Mouse (Mus musculus) kidney, embryonic 16.5 days (tissue): ENCODE measurements around the gene Samd13. TPM values are rescaled to one million over a fixed set of nuclear protein-coding genes. Genes with fewer than 3 reads are reported as not detected.

ENCODE experiments used
- ATAC-seq: fragments of 200-750 bp; cut with Nextera tagmentation; 2 replicates; pipeline ENCODE4 v1.8.0; 2017; ENCODE audit warnings: moderate TSS enrichment; ENCODE audit not compliant: low FRiP score, low TSS enrichment
- H3K27ac ChIP-seq: fragments of 300-500 bp; sonication (generic); 2 replicates; pipeline ENCODE4 v1.5.1; 2014; ENCODE audit warnings: low read length
- H3K27me3 ChIP-seq: fragments of 300-500 bp; sonication (generic); 2 replicates; pipeline ENCODE4 v1.6.1; 2014; ENCODE audit warnings: low read length, control low read depth, mixed read lengths; ENCODE audit not compliant: insufficient read depth
- H3K36me3 ChIP-seq: fragments of 300-500 bp; sonication (generic); 2 replicates; pipeline ENCODE4 v1.6.1; 2014; ENCODE audit warnings: low read length, control low read depth, mixed read lengths; ENCODE audit not compliant: insufficient read depth
- H3K4me1 ChIP-seq: fragments of 300-500 bp; sonication (generic); 2 replicates; pipeline ENCODE4 v1.6.1; 2014; ENCODE audit warnings: low read length, control low read depth, mixed read lengths; ENCODE audit not compliant: insufficient read depth
- H3K4me2 ChIP-seq: fragments of 300-500 bp; sonication (generic); replicated peaks from 2 replicates; pipeline ENCODE4 v1.6.1; 2014; ENCODE audit warnings: low read depth, low read length
- H3K4me3 ChIP-seq: fragments of 300-500 bp; sonication (generic); 2 replicates; pipeline ENCODE4 v1.5.1; 2014; ENCODE audit warnings: mild to moderate bottlenecking, low read length
- H3K9ac ChIP-seq: fragments of 300-500 bp; sonication (generic); replicated peaks from 2 replicates; pipeline ENCODE4 v1.6.1; 2014; ENCODE audit warnings: low read length
- H3K9me3 ChIP-seq: fragments of 300-500 bp; sonication (generic); 2 replicates; pipeline ENCODE4 v1.6.1; 2016; ENCODE audit warnings: low read length, control low read depth
- WGBS: fragments of 180-500 bp; shearing (Covaris S2); extraction: QIAGEN DNeasy Blood & Tissue Kit; methylation state at CpG from one replicate; pipeline ENCODE4 v1.1.7; 2014; 5-methylcytosine and 5-hydroxymethylcytosine counted together
- polyA plus RNA-seq: library from polyadenylated mRNA; unstranded; fragments of >200 nt; fragmentation: Nextera tagmentation; extraction: Ambion mirVana; gene quantifications from 2 replicates; pipeline ENCODE4 v1.2.1, GENCODE M21; 2015

Gene Samd13
- polyA plus RNA-seq, 1 experiment from 2014 or later: 1.1 TPM

DNA sequence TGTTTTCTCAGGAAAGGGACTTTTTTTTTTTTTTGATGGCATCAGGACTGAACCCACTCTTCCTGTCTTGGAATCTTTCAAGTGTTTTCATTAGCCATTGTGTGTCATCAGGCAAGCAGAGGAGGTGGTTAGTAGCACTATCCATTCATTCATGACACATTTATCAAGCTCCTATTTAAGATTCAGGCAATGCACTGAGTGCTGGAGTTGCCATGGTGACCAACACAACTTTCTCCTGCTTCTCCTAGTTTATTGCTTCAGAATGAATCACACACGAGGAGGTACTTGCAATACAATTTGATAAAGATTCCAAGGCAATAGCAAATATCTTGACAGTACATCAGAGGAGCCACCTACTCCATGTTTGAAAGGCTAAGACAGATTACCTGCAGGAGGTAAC, 78.0 kb downstream of the Samd13 start:
- H3K36me3 ChIP-seq: no peaks in the 10 kb centered on the region
- H3K9me3 ChIP-seq: no peaks in the 10 kb centered on the region
- no peak overlapping the region for H3K4me2 ChIP-seq
- WGBS: 18% methylated on average over 1 of the region's 1 CpGs
- no peak overlapping the region for H3K9ac ChIP-seq
- no peak overlapping the region for H3K27ac ChIP-seq
- H3K27me3 ChIP-seq: no peaks in the 10 kb centered on the region
- H3K4me3 ChIP-seq: no peak overlapping the region
- no peaks in the 10 kb centered on the region for H3K4me1 ChIP-seq
- ATAC-seq: no peak

DNA sequence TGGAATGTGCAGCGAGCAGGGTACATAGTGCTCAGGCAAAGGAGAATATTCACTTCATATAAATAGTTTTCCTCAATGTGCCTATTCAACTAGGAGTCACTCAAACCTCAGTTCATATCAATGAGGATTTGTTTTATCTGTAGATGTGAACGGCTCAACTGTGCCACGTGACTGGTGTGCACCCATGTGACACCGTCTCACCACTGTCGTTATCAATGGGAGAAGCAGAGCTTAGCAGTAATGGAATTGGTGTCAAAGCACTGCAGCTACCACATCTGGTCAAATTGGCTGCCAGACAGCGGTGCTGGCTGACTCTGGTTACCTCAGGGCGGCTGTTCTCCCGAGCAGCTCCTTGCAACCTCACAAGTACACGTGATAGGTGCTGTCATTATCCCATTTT, 80.7 kb downstream of the Samd13 start:
- H3K4me1 ChIP-seq: no peaks in the 10 kb centered on the region
- H3K4me2 ChIP-seq: no peak overlapping the region
- 85% methylated on average over 9 of the region's 9 CpGs for WGBS
- no peak overlapping the region for H3K9ac ChIP-seq
- H3K36me3 ChIP-seq: no peaks in the 10 kb centered on the region
- no peaks in the 10 kb centered on the region for H3K9me3 ChIP-seq
- H3K27ac ChIP-seq: no peak overlapping the region
- H3K27me3 ChIP-seq: no peaks in the 10 kb centered on the region
- ATAC-seq: no peak
- H3K4me3 ChIP-seq: no peak overlapping the region

DNA sequence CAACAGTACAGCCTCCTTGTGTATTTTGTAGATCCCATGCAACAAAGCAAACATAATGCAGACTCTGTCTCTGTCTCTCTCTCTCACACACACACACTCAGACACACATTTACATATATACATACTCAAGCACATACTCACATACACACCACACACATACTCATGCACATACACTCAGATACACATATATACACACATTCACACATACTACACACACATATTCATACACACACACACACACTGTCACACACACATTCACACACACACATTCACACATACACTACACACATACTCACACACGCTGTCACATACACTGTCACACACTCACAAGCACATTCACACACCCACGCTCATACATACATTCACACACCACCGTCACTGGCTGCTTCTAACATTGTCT, 82.9 kb downstream of the Samd13 start:
- H3K4me3 ChIP-seq: no peak overlapping the region
- no peaks in the 10 kb centered on the region for H3K27me3 ChIP-seq
- no peaks in the 10 kb centered on the region for H3K9me3 ChIP-seq
- ATAC-seq: no peak
- H3K36me3 ChIP-seq: no peaks in the 10 kb centered on the region
- H3K9ac ChIP-seq: no peak overlapping the region
- no peaks in the 10 kb centered on the region for H3K4me1 ChIP-seq
- WGBS: 89% methylated on average over 3 of the region's 3 CpGs
- H3K4me2 ChIP-seq: no peak overlapping the region
- no peak overlapping the region for H3K27ac ChIP-seq

DNA sequence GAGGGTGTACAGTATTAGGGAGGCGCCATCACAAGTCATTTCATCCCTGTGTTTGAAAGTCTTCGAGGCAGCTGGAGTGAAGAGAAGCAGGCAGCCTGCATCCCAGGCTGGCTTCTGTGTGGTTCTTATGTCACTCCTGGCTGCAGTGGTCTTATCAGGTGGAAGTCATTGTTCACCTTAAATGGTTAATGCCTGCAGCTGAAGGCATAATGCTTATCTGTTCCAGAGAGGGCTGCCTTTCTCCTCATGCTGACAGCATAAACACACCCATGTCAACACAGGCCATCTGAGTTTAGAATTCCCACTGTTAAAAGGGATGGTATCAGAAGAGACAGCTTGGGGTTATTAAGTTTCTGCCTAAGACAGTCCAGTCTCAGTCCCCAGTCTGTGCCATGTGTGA, 84.2 kb downstream of the Samd13 start:
- 84% methylated on average over 2 of the region's 2 CpGs for WGBS
- Histone ChIP-seq H3K4me3 (no peak overlapping the region), H3K9ac (no peak overlapping the region), H3K9me3 (no peaks in the 10 kb centered on the region), H3K4me1 (no peaks in the 10 kb centered on the region), H3K27me3 (no peaks in the 10 kb centered on the region), H3K27ac (no peak overlapping the region), H3K4me2 (no peak overlapping the region), H3K36me3 (no peaks in the 10 kb centered on the region)
- no peak for ATAC-seq

DNA sequence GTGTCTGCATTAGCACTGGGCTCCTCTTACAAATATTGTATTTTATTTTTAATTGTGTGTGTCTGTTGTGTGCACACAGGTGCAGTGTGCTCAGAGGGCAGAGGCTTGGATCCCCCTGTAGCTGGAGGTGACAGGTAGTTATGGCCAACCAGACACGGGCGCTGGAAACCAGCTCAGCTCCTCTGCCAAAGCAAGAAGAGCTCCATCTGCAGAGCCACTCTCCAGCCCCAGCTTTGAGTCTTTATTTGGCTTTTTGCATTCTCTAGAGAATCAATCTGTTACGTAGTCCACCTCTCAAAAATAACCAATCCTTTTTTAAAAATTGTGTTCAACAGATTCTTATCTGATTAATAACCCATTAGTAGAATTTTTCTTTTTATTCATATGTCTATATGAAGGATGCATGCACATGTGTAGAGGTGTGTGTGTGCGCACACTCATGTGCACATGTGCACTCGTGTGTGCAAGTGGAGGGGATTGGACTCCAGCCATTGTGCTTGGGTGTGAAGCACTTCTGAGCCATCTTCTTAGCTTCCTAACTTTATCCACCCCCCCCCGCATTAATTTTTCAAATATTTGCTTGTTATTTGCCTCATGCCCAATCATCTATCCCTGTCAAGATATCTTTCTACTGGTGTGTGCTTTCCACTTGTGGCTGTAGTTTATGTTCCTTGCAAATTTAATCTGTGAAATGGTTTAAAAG, 86.0 kb downstream of the Samd13 start:
- Histone ChIP-seq H3K4me1 (no peaks in the 10 kb centered on the region), H3K9ac (no peak overlapping the region), H3K9me3 (no peaks in the 10 kb centered on the region), H3K4me3 (no peak overlapping the region), H3K4me2 (no peak overlapping the region), H3K27me3 (no peaks in the 10 kb centered on the region), H3K36me3 (no peaks in the 10 kb centered on the region), H3K27ac (no peak overlapping the region)
- no peak for ATAC-seq
- WGBS: 79% methylated on average over 6 of the region's 6 CpGs

DNA sequence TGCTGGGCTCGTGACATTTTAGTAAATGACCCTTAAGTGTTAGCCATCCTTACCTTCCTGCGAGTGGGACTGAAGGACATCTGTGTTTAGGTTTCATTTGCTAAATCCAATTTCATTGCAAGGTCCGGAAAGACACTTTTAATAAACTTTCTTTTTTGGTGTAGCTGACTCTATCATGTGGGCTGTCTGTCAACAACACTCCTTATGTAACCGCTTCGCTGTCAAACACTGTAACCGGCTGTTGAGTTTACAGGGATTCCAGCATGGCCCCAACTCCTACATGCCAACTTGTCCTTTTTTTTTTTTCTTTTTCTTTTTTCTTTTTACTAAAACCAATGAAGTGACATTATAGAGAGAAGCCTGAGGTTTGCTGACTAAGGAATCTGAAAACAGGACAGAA, 87.0 kb downstream of the Samd13 start:
- Histone ChIP-seq H3K27me3 (no peaks in the 10 kb centered on the region), H3K4me1 (no peaks in the 10 kb centered on the region), H3K4me3 (no peak overlapping the region), H3K27ac (no peak overlapping the region), H3K9me3 (no peaks in the 10 kb centered on the region), H3K4me2 (no peak overlapping the region), H3K9ac (no peak overlapping the region), H3K36me3 (no peaks in the 10 kb centered on the region)
- ATAC-seq: no peak
- WGBS: 77% methylated on average over 6 of the region's 6 CpGs

DNA sequence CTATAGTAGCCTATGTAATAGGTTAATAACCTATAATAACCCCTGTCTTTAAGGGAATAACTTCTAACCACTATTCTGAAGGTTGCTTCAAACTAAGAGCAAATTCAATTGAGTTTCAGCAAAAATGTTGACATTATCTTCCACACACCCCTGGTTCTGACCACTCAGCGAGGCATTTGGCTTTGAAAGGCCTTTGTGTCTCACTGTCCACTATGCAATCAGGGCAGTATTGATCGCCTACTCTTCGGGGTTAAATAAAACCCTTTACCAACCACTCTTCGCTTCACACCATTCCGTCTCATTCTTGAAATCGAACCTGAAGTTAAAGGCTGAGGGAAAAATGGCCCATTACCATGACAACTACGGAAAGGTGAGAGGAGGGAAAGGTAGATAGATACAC, 88.5 kb downstream of the Samd13 start:
- Histone ChIP-seq H3K9ac (no peak overlapping the region), H3K27me3 (no peaks in the 10 kb centered on the region), H3K4me1 (no peaks in the 10 kb centered on the region), H3K36me3 (no peaks in the 10 kb centered on the region), H3K27ac (no peak overlapping the region), H3K4me2 (no peak overlapping the region), H3K4me3 (no peak overlapping the region), H3K9me3 (no peaks in the 10 kb centered on the region)
- 91% methylated on average over 7 of the region's 7 CpGs for WGBS
- ATAC-seq: no peak

DNA sequence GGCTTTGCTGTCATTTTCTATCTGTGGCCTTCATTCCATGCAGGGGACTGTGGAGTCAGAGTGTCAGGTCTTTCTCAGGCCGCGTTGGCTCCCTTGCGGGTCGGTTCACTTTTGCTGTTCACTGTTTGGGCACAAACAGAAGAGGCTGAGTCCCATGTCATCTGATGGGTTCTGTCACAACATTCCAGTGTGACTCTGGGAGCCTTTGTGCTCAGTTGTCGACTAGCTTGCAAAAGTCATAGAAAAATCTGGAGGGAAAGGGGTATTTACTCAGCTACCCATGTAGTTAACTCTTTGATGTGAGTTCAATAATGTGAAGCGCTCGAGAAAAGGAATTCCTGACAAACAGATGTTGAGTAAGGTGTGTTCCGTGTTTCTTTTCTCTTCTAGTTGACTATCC, 89.0 kb downstream of the Samd13 start:
- Histone ChIP-seq H3K36me3 (no peaks in the 10 kb centered on the region), H3K4me1 (no peaks in the 10 kb centered on the region), H3K9me3 (no peaks in the 10 kb centered on the region), H3K4me3 (no peak overlapping the region), H3K4me2 (no peak overlapping the region), H3K9ac (no peak overlapping the region), H3K27ac (no peak overlapping the region), H3K27me3 (no peaks in the 10 kb centered on the region)
- 89% methylated on average over 8 of the region's 8 CpGs for WGBS
- no peak for ATAC-seq

DNA sequence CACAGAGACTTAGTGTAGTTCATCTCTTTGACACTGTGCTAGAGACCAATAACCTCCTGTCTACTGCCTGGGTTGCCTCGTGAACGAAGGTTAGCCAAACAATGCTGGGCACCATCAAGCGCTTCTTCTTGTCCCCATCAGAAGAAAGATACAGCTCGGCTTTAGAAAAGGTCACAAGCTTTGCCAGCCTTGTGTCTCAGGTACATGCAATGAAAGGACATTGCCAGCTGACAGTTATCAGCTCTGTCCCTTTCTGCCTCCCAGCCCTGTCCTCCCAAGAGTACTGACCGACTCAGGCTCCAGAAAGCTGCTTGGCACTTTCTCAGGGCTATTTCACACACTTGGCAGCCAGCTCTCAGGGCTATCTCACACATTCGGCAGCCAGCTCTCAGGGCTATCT, 90.0 kb downstream of the Samd13 start:
- Histone ChIP-seq H3K9ac (no peak overlapping the region), H3K36me3 (no peaks in the 10 kb centered on the region), H3K4me3 (no peak overlapping the region), H3K4me1 (no peaks in the 10 kb centered on the region), H3K9me3 (no peaks in the 10 kb centered on the region), H3K4me2 (no peak overlapping the region), H3K27ac (no peak overlapping the region), H3K27me3 (no peaks in the 10 kb centered on the region)
- WGBS: 79% methylated on average over 6 of the region's 6 CpGs
- ATAC-seq: no peak
